Mouse (Mus musculus): ENCODE measurements around the gene Dlg2. TPM values are rescaled to one million over a fixed set of nuclear protein-coding genes. Genes with fewer than 3 reads are reported as not detected.

Dlg2 gene
- polyA plus RNA-seq (2012; rRNA removed) = 28.0 and 38.6 TPM in 2 replicates

GRCm38 (mm10) chr7:90476313-90477245 lies at the start of gene Dlg2:
Gene Dlg2, plus strand, starts transcription at chr7:90476672.
- TF ChIP-seq CTCF (IDR thresholded peaks at IDR 0.05; ENCODE audit: borderline replicate concordance, extremely low read depth, insufficient read depth, insufficient read length) = no peak
- no peak for TF ChIP-seq POLR2A (IDR thresholded peaks at IDR 0.05; ENCODE audit: borderline replicate concordance, extremely low read depth, insufficient read depth, insufficient read length, poor library complexity, severe bottlenecking)
- peak; percentile 57 for DNase-seq (ENCODE audit: low read depth)

- TF ChIP-seq CTCF (IDR thresholded peaks at IDR 0.05; ENCODE audit: borderline replicate concordance, extremely low read depth, insufficient read depth, insufficient read length) = no peak
- no peak for TF ChIP-seq POLR2A (IDR thresholded peaks at IDR 0.05; ENCODE audit: borderline replicate concordance, extremely low read depth, insufficient read depth, insufficient read length, poor library complexity, severe bottlenecking)
- no peak for DNase-seq (ENCODE audit: low read depth)
Measured at GRCm38 (mm10) chr7:90427006-90427405, 49.5 kb upstream of the Dlg2 start.

GRCm38 (mm10) chr7:90432221-90432620 lies 44.3 kb upstream of the Dlg2 start:
- no peak for DNase-seq (ENCODE audit: low read depth)
- TF ChIP-seq POLR2A (IDR thresholded peaks at IDR 0.05; ENCODE audit: borderline replicate concordance, extremely low read depth, insufficient read depth, insufficient read length, poor library complexity, severe bottlenecking) = no peak

- no peak for DNase-seq (ENCODE audit: low read depth)
- TF ChIP-seq POLR2A (IDR thresholded peaks at IDR 0.05; ENCODE audit: borderline replicate concordance, extremely low read depth, insufficient read depth, insufficient read length, poor library complexity, severe bottlenecking) (no peak), CTCF (IDR thresholded peaks at IDR 0.05; ENCODE audit: borderline replicate concordance, extremely low read depth, insufficient read depth, insufficient read length) (no peak)
Measured at GRCm38 (mm10) chr7:90440044-90440443, 36.4 kb upstream of the Dlg2 start.

GRCm38 (mm10) chr7:90442070-90442469 lies 34.4 kb upstream of the Dlg2 start:
- TF ChIP-seq POLR2A (IDR thresholded peaks at IDR 0.05; ENCODE audit: borderline replicate concordance, extremely low read depth, insufficient read depth, insufficient read length, poor library complexity, severe bottlenecking) (no peak), CTCF (IDR thresholded peaks at IDR 0.05; ENCODE audit: borderline replicate concordance, extremely low read depth, insufficient read depth, insufficient read length) (no peak)
- DNase-seq (ENCODE audit: low read depth) = no peak

GRCm38 (mm10) chr7:90442518-90443080 lies 33.9 kb upstream of the Dlg2 start, which contains the start of gene Crebzf:
Gene Crebzf, plus strand, starts transcription at chr7:90442729.
- TF ChIP-seq POLR2A (IDR thresholded peaks at IDR 0.05; ENCODE audit: borderline replicate concordance, extremely low read depth, insufficient read depth, insufficient read length, poor library complexity, severe bottlenecking) (peak; percentile 97), CTCF (IDR thresholded peaks at IDR 0.05; ENCODE audit: borderline replicate concordance, extremely low read depth, insufficient read depth, insufficient read length) (no peak)
- peak; percentile 99 for DNase-seq (ENCODE audit: low read depth)

- peak; percentile 81 for DNase-seq (ENCODE audit: low read depth)
- TF ChIP-seq POLR2A (IDR thresholded peaks at IDR 0.05; ENCODE audit: borderline replicate concordance, extremely low read depth, insufficient read depth, insufficient read length, poor library complexity, severe bottlenecking) (0 out of 2 replicates have a peak, but pooled peaks have one; percentile 19), CTCF (IDR thresholded peaks at IDR 0.05; ENCODE audit: borderline replicate concordance, extremely low read depth, insufficient read depth, insufficient read length) (peak; percentile 14; the same call in 1 of the 2 replicates)
Measured at GRCm38 (mm10) chr7:90443101-90444091, 33.1 kb upstream of the Dlg2 start.

GRCm38 (mm10) chr7:90444206-90444605 lies 32.3 kb upstream of the Dlg2 start:
- peak; percentile 42 for DNase-seq (ENCODE audit: low read depth)
- TF ChIP-seq POLR2A (IDR thresholded peaks at IDR 0.05; ENCODE audit: borderline replicate concordance, extremely low read depth, insufficient read depth, insufficient read length, poor library complexity, severe bottlenecking) = no peak
- TF ChIP-seq CTCF (IDR thresholded peaks at IDR 0.05; ENCODE audit: borderline replicate concordance, extremely low read depth, insufficient read depth, insufficient read length) = no peak

- peak; percentile 18 for DNase-seq (ENCODE audit: low read depth)
- no peak for TF ChIP-seq POLR2A (IDR thresholded peaks at IDR 0.05; ENCODE audit: borderline replicate concordance, extremely low read depth, insufficient read depth, insufficient read length, poor library complexity, severe bottlenecking)
- TF ChIP-seq CTCF (IDR thresholded peaks at IDR 0.05; ENCODE audit: borderline replicate concordance, extremely low read depth, insufficient read depth, insufficient read length) = no peak
Measured at GRCm38 (mm10) chr7:90456149-90456844, 20.2 kb upstream of the Dlg2 start.

- TF ChIP-seq POLR2A (IDR thresholded peaks at IDR 0.05; ENCODE audit: borderline replicate concordance, extremely low read depth, insufficient read depth, insufficient read length, poor library complexity, severe bottlenecking) = peak; percentile 44; the same call in 1 of the 2 replicates
- peak; percentile 36; the same call in 1 of the 2 replicates for TF ChIP-seq CTCF (IDR thresholded peaks at IDR 0.05; ENCODE audit: borderline replicate concordance, extremely low read depth, insufficient read depth, insufficient read length)
- peak; percentile 96 for DNase-seq (ENCODE audit: low read depth)
Measured at GRCm38 (mm10) chr7:90456845-90457468, 19.5 kb upstream of the Dlg2 start, which contains the start of gene Tmem126a. Gene Tmem126a, minus strand, starts transcription at chr7:90457229.

All from brain, embryonic 14.5 days (tissue).